Mouse (Mus musculus): ENCODE measurements around the gene Psma5.

DNA sequence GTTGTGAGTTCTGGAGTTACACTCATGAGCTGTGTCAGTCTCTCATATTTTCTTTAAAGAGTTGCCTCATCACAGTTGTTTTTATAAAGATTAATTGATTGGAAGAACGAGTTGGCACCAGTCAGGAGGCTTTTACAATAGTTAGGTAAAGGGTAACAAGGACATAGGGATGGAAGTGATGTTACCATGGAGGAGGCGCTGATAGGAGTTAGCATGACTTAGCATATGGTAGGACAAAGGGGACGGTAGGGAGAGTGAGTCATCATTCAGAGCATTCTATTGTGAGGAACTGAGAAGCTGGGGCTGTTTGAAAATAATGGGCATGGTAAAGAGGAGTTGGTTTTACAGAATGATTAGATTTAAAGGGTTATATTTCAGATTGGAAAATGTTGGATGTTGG, 2.6 kb downstream of the Psma5 start:
- TF ChIP-seq CTCF (IDR thresholded peaks at IDR 0.05; ENCODE audit: borderline replicate concordance, insufficient read depth, low read length) (no peak), POLR2A (IDR thresholded peaks at IDR 0.05; ENCODE audit: low read depth, low read length) (no peak)
